Comparison of ENCODE assay signal across 29 mouse cellular contexts in genomic region chr16:94173361-94173760, GRCm38 (mm10).
"Had no signal": no experiment of that assay in that cellular context is flagged by ENCODE, and none has a peak within 500 bp of the region (broad histone marks: within the 10 kb centered on the region; RNA-seq: fewer than 3 reads in every experiment).

No protein-coding gene starts in this region.

- H3K4me3 ChIP-seq: heart, embryonic 10.5 days; heart, embryonic 12.5 days; heart, embryonic 13.5 days; heart, embryonic 15.5 days; hindbrain, embryonic 10.5 days; hindbrain, embryonic 12.5 days; hindbrain, embryonic 13.5 days; hindbrain, embryonic 15.5 days; intestine, embryonic 15.5 days; kidney, embryonic 15.5 days; layer of hippocampus, adult 2 months had no signal

- DNase-seq: heart, postnatal 10 days; heart, postnatal 14 days; heart, postnatal 36 days; heart, postnatal 4 days; kidney, adult 11 months; kidney, adult 18-20 months; kidney, adult 2 months; kidney, adult 8-10 months; kidney, adult 9 months; kidney, postnatal 10 days; kidney, postnatal 14 days; kidney, postnatal 25 days; kidney, postnatal 36 days; kidney, postnatal 4 days; layer of hippocampus, adult 9-11 months; layer of hippocampus, postnatal 36 days had no signal

- H3K27me3 ChIP-seq: intestine, embryonic 15.5 days had no signal

- H3K36me3 ChIP-seq: heart, embryonic 10.5 days; heart, embryonic 12.5 days; heart, embryonic 13.5 days; heart, embryonic 15.5 days; hindbrain, embryonic 10.5 days; hindbrain, embryonic 12.5 days; hindbrain, embryonic 13.5 days; hindbrain, embryonic 15.5 days; intestine, embryonic 15.5 days; kidney, embryonic 15.5 days had no signal

- H3K4me2 ChIP-seq: heart, embryonic 11.5 days; heart, embryonic 12.5 days; heart, embryonic 13.5 days; heart, embryonic 15.5 days; hindbrain, embryonic 12.5 days; hindbrain, embryonic 13.5 days; hindbrain, embryonic 14.5 days; hindbrain, embryonic 15.5 days; intestine, embryonic 15.5 days; kidney, embryonic 15.5 days had no signal
